In the genomic region with DNA sequence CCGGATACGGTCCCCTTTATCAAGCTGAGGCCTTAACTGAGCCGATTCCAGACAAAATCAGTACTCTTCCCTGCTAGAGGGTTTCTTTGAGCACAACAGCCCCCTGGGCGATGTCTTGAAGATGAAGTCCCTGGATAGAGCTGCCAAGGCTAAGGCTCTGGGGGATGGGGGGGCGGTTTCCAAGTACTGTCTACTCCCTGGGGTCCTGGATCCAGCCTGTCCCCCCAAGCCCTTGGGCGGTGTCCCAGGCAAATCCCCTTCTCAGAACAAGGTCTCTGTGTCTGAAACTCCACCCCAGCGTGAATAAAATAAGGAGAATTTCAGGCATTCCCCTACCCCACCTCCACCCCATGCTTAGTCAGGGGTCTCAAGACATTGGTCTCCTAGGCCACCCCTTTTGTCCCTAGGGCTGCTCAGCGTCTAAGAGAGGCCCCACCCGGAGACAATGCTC, we compare ENCODE assay signal across 8 mouse cellular contexts. TPM values are rescaled to one million over a fixed set of nuclear protein-coding genes. Genes with fewer than 3 reads are reported as not detected.
DNase-seq lines count a peak whose midpoint lies in the region; ATAC-seq and TF ChIP-seq lines count a peak whose summit lies in the region.

No protein-coding gene starts in this region.

- H3K4me1 ChIP-seq in testis, adult 2 months (ENCODE audit: control insufficient read depth, insufficient read depth, low read length): peaks cover 22% of the 10 kb centered on the region
- H3K4me1 ChIP-seq in forebrain, embryonic 15.5 days: peaks cover 49% of the 10 kb centered on the region
- H3K4me1 ChIP-seq in limb, embryonic 14.5 days (ENCODE audit: control insufficient read depth, insufficient read depth, low read length): peaks cover 20% of the 10 kb centered on the region
- peaks cover 28% of the 10 kb centered on the region for H3K4me1 ChIP-seq in stomach, embryonic 14.5 days (ENCODE audit: control insufficient read depth, insufficient read depth, low read length)

- no peaks in the 10 kb centered on the region for H3K27me3 ChIP-seq in testis, adult 2 months (ENCODE audit: control insufficient read depth, insufficient read depth, low read length)
- H3K27me3 ChIP-seq in forebrain, embryonic 15.5 days: no peaks in the 10 kb centered on the region
- H3K27me3 ChIP-seq in limb, embryonic 14.5 days (ENCODE audit: control insufficient read depth, insufficient read depth, low read length): no peaks in the 10 kb centered on the region
- no peaks in the 10 kb centered on the region for H3K27me3 ChIP-seq in stomach, embryonic 14.5 days (ENCODE audit: control insufficient read depth, insufficient read depth, low read length)

- under 1% methylated on average over 9 of the region's 9 CpGs for WGBS in forebrain, embryonic 15.5 days
- 3% methylated on average over 9 of the region's 9 CpGs for WGBS in limb, embryonic 14.5 days
- 3% methylated on average over 9 of the region's 9 CpGs for WGBS in stomach, embryonic 14.5 days

- ATAC-seq in forebrain, embryonic 15.5 days (replicated peaks): no peak; the same call in 1 of the 2 replicates
- no peak for ATAC-seq in limb, embryonic 14.5 days (ENCODE audit: low FRiP score, low read depth)
- no peak; the same call in 1 of the 2 replicates for ATAC-seq in stomach, embryonic 14.5 days (ENCODE audit: insufficient number of reproducible peaks, insufficient read depth, low FRiP score, low read depth)
- no peak for ATAC-seq in megakaryocyte-erythroid progenitor cell, adult 5-6 weeks (replicated peaks; ENCODE audit: low FRiP score, low TSS enrichment, poor library complexity, severe bottlenecking)

- peak overlapping the region; percentile 94 for H3K9ac ChIP-seq in forebrain, embryonic 15.5 days (replicated peaks)
- H3K9ac ChIP-seq in limb, embryonic 14.5 days (ENCODE audit: low read depth, low read length, severe bottlenecking): peak overlapping the region; percentile 90
- peak overlapping the region; percentile 75 for H3K9ac ChIP-seq in stomach, embryonic 14.5 days (replicated peaks; ENCODE audit: low read depth, low read length)

- peak overlapping the region; percentile 71 for H3K4me3 ChIP-seq in testis, adult 2 months (ENCODE audit: control insufficient read depth, low read depth, low read length)
- peak overlapping the region; percentile 82 for H3K4me3 ChIP-seq in forebrain, embryonic 15.5 days
- H3K4me3 ChIP-seq in limb, embryonic 14.5 days (replicated peaks; ENCODE audit: low read length): peak overlapping the region; percentile 85
- H3K4me3 ChIP-seq in stomach, embryonic 14.5 days (ENCODE audit: low read depth, low read length): peak overlapping the region; percentile 55

- TF ChIP-seq POLR2A in testis, adult 2 months (IDR thresholded peaks at IDR 0.05; ENCODE audit: control insufficient read depth, low read depth, low read length): no peak
- TF ChIP-seq POLR2A in limb, embryonic 14.5 days (IDR thresholded peaks at IDR 0.05; ENCODE audit: borderline replicate concordance, extremely low read depth, insufficient read depth, insufficient read length): no peak

- H3K4me2 ChIP-seq in forebrain, embryonic 15.5 days (replicated peaks): peak overlapping the region; percentile 77
- peak overlapping the region; percentile 92 for H3K4me2 ChIP-seq in limb, embryonic 14.5 days (replicated peaks; ENCODE audit: low read depth, low read length, severe bottlenecking)
- peak overlapping the region; percentile 51 for H3K4me2 ChIP-seq in stomach, embryonic 14.5 days (replicated peaks; ENCODE audit: low read depth, low read length)

- H3K27ac ChIP-seq in testis, adult 2 months (ENCODE audit: control insufficient read depth, insufficient read depth, low read depth, low read length): no peak overlapping the region
- H3K27ac ChIP-seq in forebrain, embryonic 15.5 days (replicated peaks): peak overlapping the region; percentile 95
- H3K27ac ChIP-seq in limb, embryonic 14.5 days (replicated peaks; ENCODE audit: low read depth, low read length): peak overlapping the region; percentile 90
- peak overlapping the region; percentile 55 for H3K27ac ChIP-seq in stomach, embryonic 14.5 days (ENCODE audit: low read length)

- no peak for TF ChIP-seq CTCF in testis, adult 2 months (IDR thresholded peaks at IDR 0.05; ENCODE audit: control insufficient read depth, insufficient read depth, insufficient replicate concordance, low read depth, low read length)

- H3K36me3 ChIP-seq in testis, adult 2 months (ENCODE audit: control insufficient read depth, insufficient read depth, low read length): no peaks in the 10 kb centered on the region
- H3K36me3 ChIP-seq in forebrain, embryonic 15.5 days: peaks cover 24% of the 10 kb centered on the region
- peaks cover 31% of the 10 kb centered on the region for H3K36me3 ChIP-seq in limb, embryonic 14.5 days (ENCODE audit: control insufficient read depth, insufficient read depth, low read length)
- peaks cover 19% of the 10 kb centered on the region; the same call in 1 of the 2 replicates for H3K36me3 ChIP-seq in stomach, embryonic 14.5 days (ENCODE audit: control insufficient read depth, insufficient read depth, low read length)

- peak; percentile 25 for DNase-seq in adrenal gland, postnatal 14 days
- no peak for DNase-seq in adrenal gland, adult 8-10 months
- DNase-seq in testis, postnatal 14 days (ENCODE audit: low spot score): no peak
- no peak for DNase-seq in limb, embryonic 14.5 days (ENCODE audit: low spot score)

- no peaks in the 10 kb centered on the region for H3K9me3 ChIP-seq in forebrain, embryonic 15.5 days
- no peaks in the 10 kb centered on the region for H3K9me3 ChIP-seq in limb, embryonic 14.5 days (ENCODE audit: control insufficient read depth, low read length)
- no peaks in the 10 kb centered on the region for H3K9me3 ChIP-seq in stomach, embryonic 14.5 days (ENCODE audit: control insufficient read depth, low read depth, low read length)

RNA-seq across cellular contexts. Expression of a gene that starts 1.1 kb away (rescaled TPM):
- 8.7 and 11.9 TPM in 2 replicates for total RNA-seq in adrenal gland, postnatal 14 days (2021)
- 10 to 100 TPM in 3 of 4 experiments, 1 to 10 TPM in 1; 8.9 to 16.2 (median 14.1) TPM for total RNA-seq in adrenal gland, adult 8-10 months (2022)
- 5.9 and 7.8 TPM in 2 replicates for polyA plus RNA-seq in testis, adult 2 months (2012; rRNA removed)
- polyA plus RNA-seq in forebrain, embryonic 15.5 days (2015; fragmentation: Nextera tagmentation; extraction: Ambion mirVana): 47.2 and 49.0 TPM in 2 replicates
- 83.6 and 119 TPM in 2 replicates for polyA plus RNA-seq in limb, embryonic 14.5 days (2012; rRNA removed)
- 25.2 and 26.6 TPM in 2 replicates for polyA plus RNA-seq in limb, embryonic 14.5 days (2014; fragmentation: Nextera tagmentation; extraction: Ambion mirVana)
- 15.0 and 16.5 TPM in 2 replicates for polyA plus RNA-seq in stomach, embryonic 14.5 days (2014; fragmentation: Nextera tagmentation; extraction: Ambion mirVana)
- total RNA-seq in megakaryocyte-erythroid progenitor cell, adult 5-6 weeks (2014; fragmentation: Nextera tagmentation): 0.94 and 3.0 TPM in 2 replicates
- total RNA-seq in megakaryocyte-erythroid progenitor cell, adult 5-6 weeks (2017): 0.38 and 0.66 TPM in 2 replicates

RNA-seq across cellular contexts. Expression of a gene that starts 26.5 kb away (rescaled TPM):
- total RNA-seq in adrenal gland, postnatal 14 days (2021): 44.2 and 44.8 TPM in 2 replicates
- 10 to 100 TPM; 42.5 to 85.7 (median 61.0) TPM for total RNA-seq in adrenal gland, adult 8-10 months (2022)
- polyA plus RNA-seq in testis, adult 2 months (2012; rRNA removed): 32.7 and 33.7 TPM in 2 replicates
- polyA plus RNA-seq in forebrain, embryonic 15.5 days (2015; fragmentation: Nextera tagmentation; extraction: Ambion mirVana): 26.1 and 27.8 TPM in 2 replicates
- 43.4 and 58.3 TPM in 2 replicates for polyA plus RNA-seq in limb, embryonic 14.5 days (2012; rRNA removed)
- polyA plus RNA-seq in limb, embryonic 14.5 days (2014; fragmentation: Nextera tagmentation; extraction: Ambion mirVana): 15.5 and 16.5 TPM in 2 replicates
- 19.7 and 20.5 TPM in 2 replicates for polyA plus RNA-seq in stomach, embryonic 14.5 days (2014; fragmentation: Nextera tagmentation; extraction: Ambion mirVana)
- total RNA-seq in megakaryocyte-erythroid progenitor cell, adult 5-6 weeks (2014; fragmentation: Nextera tagmentation): 13.0 and 26.7 TPM in 2 replicates
- total RNA-seq in megakaryocyte-erythroid progenitor cell, adult 5-6 weeks (2017): 8.2 and 10.7 TPM in 2 replicates

RNA-seq across cellular contexts. Expression of a gene that starts 30.8 kb away (rescaled TPM):
- total RNA-seq in adrenal gland, postnatal 14 days (2021): 8.6 and 9.6 TPM in 2 replicates
- total RNA-seq in adrenal gland, adult 8-10 months (2022): 10 to 100 TPM; 15.5 to 17.2 (median 16.2) TPM
- 4.1 and 5.2 TPM in 2 replicates for polyA plus RNA-seq in testis, adult 2 months (2012; rRNA removed)
- 6.8 and 7.1 TPM in 2 replicates for polyA plus RNA-seq in forebrain, embryonic 15.5 days (2015; fragmentation: Nextera tagmentation; extraction: Ambion mirVana)
- 13.0 and 15.5 TPM in 2 replicates for polyA plus RNA-seq in limb, embryonic 14.5 days (2012; rRNA removed)
- polyA plus RNA-seq in limb, embryonic 14.5 days (2014; fragmentation: Nextera tagmentation; extraction: Ambion mirVana): 9.6 and 11.5 TPM in 2 replicates
- 8.5 and 10.8 TPM in 2 replicates for polyA plus RNA-seq in stomach, embryonic 14.5 days (2014; fragmentation: Nextera tagmentation; extraction: Ambion mirVana)
- total RNA-seq in megakaryocyte-erythroid progenitor cell, adult 5-6 weeks (2014; fragmentation: Nextera tagmentation): 2.3 and 5.3 TPM in 2 replicates
- 3.3 and 5.9 TPM in 2 replicates for total RNA-seq in megakaryocyte-erythroid progenitor cell, adult 5-6 weeks (2017)
